Mouse (Mus musculus): ENCODE measurements around the gene Ulk3. TPM values are rescaled to one million over a fixed set of nuclear protein-coding genes. Genes with fewer than 3 reads are reported as not detected.

Ulk3 gene
- 21.6 and 22.9 TPM in 2 replicates for polyA plus RNA-seq (2016; fragmentation: Nextera tagmentation; extraction: Ambion mirVana)

- WGBS = 1% methylated on average over 58 of the region's 58 CpGs
- peak; percentile 82 for ATAC-seq (ENCODE audit: low FRiP score, low read depth)
- H3K4me1 ChIP-seq = peaks cover 13% of the 10 kb centered on the region
- H3K4me2 ChIP-seq (replicated peaks) = peak within 1 kb of the TSS; percentile 94
- peak within 1 kb of the TSS; percentile 80 for H3K4me3 ChIP-seq
- H3K36me3 ChIP-seq = peaks cover 23% of the 10 kb centered on the region
- peak within 1 kb of the TSS; percentile 70 for H3K27ac ChIP-seq (replicated peaks)
- no peaks in the 10 kb centered on the region for H3K27me3 ChIP-seq
- peak within 1 kb of the TSS; percentile 86 for H3K9ac ChIP-seq (replicated peaks)
- H3K9me3 ChIP-seq = no peaks in the 10 kb centered on the region
Observed at GRCm38 (mm10) chr9:57589224-57590126, at the start of gene Ulk3. Ulk3 (plus strand) TSS chr9:57589452.

- ATAC-seq (ENCODE audit: low FRiP score, low read depth) = no peak
- Histone ChIP-seq H3K4me1 (peaks cover 22% of the 10 kb centered on the region), H3K27me3 (no peaks in the 10 kb centered on the region), H3K4me2 (replicated peaks) (no peak overlapping the region), H3K36me3 (peaks cover 44% of the 10 kb centered on the region), H3K27ac (replicated peaks) (no peak overlapping the region), H3K9me3 (no peaks in the 10 kb centered on the region), H3K9ac (replicated peaks) (no peak overlapping the region), H3K4me3 (no peak overlapping the region)
- WGBS = 94% methylated on average over 2 of the region's 2 CpGs
Observed at GRCm38 (mm10) chr9:57539550-57539949, 49.7 kb upstream of the Ulk3 start.

- H3K27me3 ChIP-seq = no peaks in the 10 kb centered on the region
- no peak overlapping the region for H3K4me3 ChIP-seq
- H3K27ac ChIP-seq (replicated peaks) = no peak overlapping the region
- H3K4me1 ChIP-seq = peaks cover 22% of the 10 kb centered on the region
- H3K36me3 ChIP-seq = peaks cover 57% of the 10 kb centered on the region
- H3K9me3 ChIP-seq = no peaks in the 10 kb centered on the region
- H3K4me2 ChIP-seq (replicated peaks) = no peak overlapping the region
- no peak for ATAC-seq (ENCODE audit: low FRiP score, low read depth)
- no peak overlapping the region for H3K9ac ChIP-seq (replicated peaks)
- WGBS = 28% methylated on average over 1 of the region's 1 CpGs
Observed at GRCm38 (mm10) chr9:57541312-57541711, 47.9 kb upstream of the Ulk3 start.

GRCm38 (mm10) chr9:57543951-57544350 lies 45.3 kb upstream of the Ulk3 start:
- ATAC-seq (ENCODE audit: low FRiP score, low read depth) = no peak
- WGBS = 78% methylated on average over 3 of the region's 3 CpGs
- peaks cover 82% of the 10 kb centered on the region for H3K36me3 ChIP-seq

GRCm38 (mm10) chr9:57547287-57547686 lies 42.0 kb upstream of the Ulk3 start:
- 84% methylated on average over 5 of the region's 5 CpGs for WGBS

More at GRCm38 (mm10) chr9:57543951-57544350, 45.3 kb upstream of the Ulk3 start:
- Histone ChIP-seq H3K27ac (replicated peaks) (no peak overlapping the region), H3K4me3 (no peak overlapping the region), H3K4me2 (replicated peaks) (no peak overlapping the region), H3K4me1 (peaks cover 3% of the 10 kb centered on the region), H3K9ac (replicated peaks) (no peak overlapping the region), H3K9me3 (no peaks in the 10 kb centered on the region), H3K27me3 (no peaks in the 10 kb centered on the region)

GRCm38 (mm10) chr9:57547869-57548268 lies 41.4 kb upstream of the Ulk3 start:
- no peak overlapping the region for H3K4me3 ChIP-seq
- ATAC-seq (ENCODE audit: low FRiP score, low read depth) = no peak
- peaks cover 75% of the 10 kb centered on the region for H3K36me3 ChIP-seq
- no peak overlapping the region for H3K4me2 ChIP-seq (replicated peaks)
- no peaks in the 10 kb centered on the region for H3K27me3 ChIP-seq
- H3K27ac ChIP-seq (replicated peaks) = no peak overlapping the region
- WGBS = 91% methylated on average over 11 of the region's 11 CpGs
- no peaks in the 10 kb centered on the region for H3K9me3 ChIP-seq
- H3K4me1 ChIP-seq = peaks cover 7% of the 10 kb centered on the region
- H3K9ac ChIP-seq (replicated peaks) = no peak overlapping the region

More at GRCm38 (mm10) chr9:57547287-57547686, 42.0 kb upstream of the Ulk3 start:
- no peak for ATAC-seq (ENCODE audit: low FRiP score, low read depth)
- Histone ChIP-seq H3K4me1 (peaks cover 7% of the 10 kb centered on the region), H3K36me3 (peaks cover 81% of the 10 kb centered on the region), H3K9me3 (no peaks in the 10 kb centered on the region), H3K9ac (replicated peaks) (no peak overlapping the region), H3K4me2 (replicated peaks) (no peak overlapping the region), H3K27me3 (no peaks in the 10 kb centered on the region), H3K27ac (replicated peaks) (no peak overlapping the region), H3K4me3 (no peak overlapping the region)

- Histone ChIP-seq H3K4me3 (no peak overlapping the region), H3K4me2 (replicated peaks) (no peak overlapping the region), H3K9me3 (no peaks in the 10 kb centered on the region), H3K27ac (replicated peaks) (no peak overlapping the region), H3K27me3 (no peaks in the 10 kb centered on the region), H3K4me1 (peaks cover 13% of the 10 kb centered on the region), H3K36me3 (peaks cover 62% of the 10 kb centered on the region), H3K9ac (replicated peaks) (no peak overlapping the region)
- no peak for ATAC-seq (ENCODE audit: low FRiP score, low read depth)
- 95% methylated on average over 4 of the region's 4 CpGs for WGBS
Observed at GRCm38 (mm10) chr9:57549186-57549585, 40.1 kb upstream of the Ulk3 start.

GRCm38 (mm10) chr9:57550126-57550862 lies 39.0 kb upstream of the Ulk3 start:
- H3K9ac ChIP-seq (replicated peaks) = no peak overlapping the region
- peaks cover 17% of the 10 kb centered on the region for H3K4me1 ChIP-seq
- no peak overlapping the region for H3K27ac ChIP-seq (replicated peaks)
- 91% methylated on average over 11 of the region's 11 CpGs for WGBS
- no peak for ATAC-seq (ENCODE audit: low FRiP score, low read depth)
- H3K36me3 ChIP-seq = peaks cover 51% of the 10 kb centered on the region
- no peak overlapping the region for H3K4me3 ChIP-seq
- no peaks in the 10 kb centered on the region for H3K9me3 ChIP-seq
- no peaks in the 10 kb centered on the region for H3K27me3 ChIP-seq
- no peak overlapping the region for H3K4me2 ChIP-seq (replicated peaks)

GRCm38 (mm10) chr9:57552139-57552887 lies 36.9 kb upstream of the Ulk3 start, which contains the start of gene Mpi:
Mpi (minus strand) TSS chr9:57552763.
- H3K4me2 ChIP-seq (replicated peaks) = peak within 1 kb of the TSS; percentile 87
- peak within 1 kb of the TSS; percentile 75 for H3K9ac ChIP-seq (replicated peaks)
- WGBS = 1% methylated on average over 28 of the region's 28 CpGs
- H3K9me3 ChIP-seq = no peaks in the 10 kb centered on the region
- peak within 1 kb of the TSS; percentile 69 for H3K4me3 ChIP-seq
- no peaks in the 10 kb centered on the region for H3K27me3 ChIP-seq
- ATAC-seq (ENCODE audit: low FRiP score, low read depth) = peak; percentile 72; the same call in 1 of the 2 replicates
- H3K4me1 ChIP-seq = peaks cover 17% of the 10 kb centered on the region
- H3K36me3 ChIP-seq = peaks cover 32% of the 10 kb centered on the region
- H3K27ac ChIP-seq (replicated peaks) = no peak within 1 kb of the TSS

GRCm38 (mm10) chr9:57553119-57553518 lies 36.1 kb upstream of the Ulk3 start:
- H3K9ac ChIP-seq (replicated peaks) = no peak overlapping the region
- H3K4me1 ChIP-seq = peaks cover 17% of the 10 kb centered on the region
- no peaks in the 10 kb centered on the region for H3K27me3 ChIP-seq
- no peak; the same call in 1 of the 2 replicates for ATAC-seq (ENCODE audit: low FRiP score, low read depth)
- 71% methylated on average over 11 of the region's 11 CpGs for WGBS
- no peak overlapping the region for H3K4me2 ChIP-seq (replicated peaks)
- no peaks in the 10 kb centered on the region for H3K9me3 ChIP-seq
- peaks cover 24% of the 10 kb centered on the region for H3K36me3 ChIP-seq
- no peak overlapping the region for H3K27ac ChIP-seq (replicated peaks)
- H3K4me3 ChIP-seq = no peak overlapping the region

- Histone ChIP-seq H3K9me3 (no peaks in the 10 kb centered on the region), H3K9ac (replicated peaks) (no peak overlapping the region), H3K4me3 (no peak overlapping the region), H3K27ac (replicated peaks) (no peak overlapping the region), H3K36me3 (peaks cover 8% of the 10 kb centered on the region), H3K27me3 (no peaks in the 10 kb centered on the region), H3K4me1 (peaks cover 17% of the 10 kb centered on the region), H3K4me2 (replicated peaks) (no peak overlapping the region)
- no peak for ATAC-seq (ENCODE audit: low FRiP score, low read depth)
- 37% methylated on average over 3 of the region's 3 CpGs for WGBS
Observed at GRCm38 (mm10) chr9:57554753-57555152, 34.5 kb upstream of the Ulk3 start.
